Mouse (Mus musculus): ENCODE data around the gene Fam229b. TPM values are rescaled to one million over a fixed set of nuclear protein-coding genes. Genes with fewer than 3 reads are reported as not detected.

The Fam229b gene
- 1.2 and 4.5 TPM in 2 replicates for polyA plus RNA-seq (2012; rRNA removed; ENCODE audit: low replicate concordance)

GRCm38 (mm10) chr10:39133462-39134310 lies at the start of gene Fam229b, which contains the start of gene Tube1:
TSS of gene Fam229b (minus strand) at chr10:39133914.
TSS of gene Tube1 (plus strand) at chr10:39133976.

DNA sequence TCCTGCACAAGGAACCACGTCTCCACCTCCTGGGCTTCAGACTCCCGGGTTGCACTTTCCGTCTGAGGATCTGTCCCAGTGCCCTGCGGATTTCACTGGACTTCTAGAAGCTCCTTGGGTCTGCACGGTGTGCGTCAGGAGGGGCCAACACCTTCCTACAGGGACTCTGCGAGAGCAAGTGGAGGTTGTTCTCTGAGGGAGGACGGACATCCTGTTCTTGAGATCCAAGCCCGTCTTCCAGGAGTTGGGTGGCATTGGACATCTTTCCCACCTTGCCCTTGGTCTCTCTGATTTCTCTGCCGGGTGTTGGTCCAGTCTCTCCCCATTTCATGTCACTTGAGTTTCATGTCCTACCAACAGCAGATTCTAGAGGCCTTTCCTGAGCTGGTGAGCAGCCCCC lies 30.0 kb upstream of the Fam229b start, which contains the start of gene Ccn6:
Gene Ccn6 (minus strand): TSS at position 101 of the 400 bp plus-strand sequence.

Other genes starting within 250 kb of the Fam229b start
- 58.5 and 89.2 TPM in 2 replicates for gene Lama4, start 168.4 kb downstream of the Fam229b start, polyA plus RNA-seq (2012; rRNA removed; ENCODE audit: low replicate concordance)
- 1.3 and 2.2 TPM in 2 replicates for gene Tube1, start 62 bp upstream of the Fam229b start, polyA plus RNA-seq (2012; rRNA removed; ENCODE audit: low replicate concordance)
- gene Ccn6, start 29.9 kb upstream of the Fam229b start, polyA plus RNA-seq (2012; rRNA removed; ENCODE audit: low replicate concordance) = 0.10 and 0.12 TPM in 2 replicates
- gene Fyn, start 234.9 kb upstream of the Fam229b start, polyA plus RNA-seq (2012; rRNA removed; ENCODE audit: low replicate concordance) = 35.9 and 44.5 TPM in 2 replicates

Data from mammary gland, adult 2 months (tissue).